Mouse (Mus musculus) brain, adult 10 weeks (tissue): Measurements from ENCODE around the gene Celf1. TPM values are rescaled to one million over a fixed set of nuclear protein-coding genes. Genes with fewer than 3 reads are reported as not detected.

Experiments used
- polyA plus RNA-seq: library from polyadenylated mRNA; stranded (reverse); fragments of 350-450 nt; fragmentation: Illumina TruSeq; extraction: RNeasy Lipid Tissue Mini Kit (QIAGEN cat#74804); gene quantifications from one replicate; pipeline ENCODE4 v1.2.3, GENCODE M21; 2015; ENCODE audit warnings: low read depth, low replicate concordance

The Celf1 gene
- polyA plus RNA-seq: 74.4 TPM

GRCm38 (mm10) chr2:90940233-90941229, at the start of gene Celf1:
Celf1 (plus strand) TSS chr2:90940382.

GRCm38 (mm10) chr2:90904076-90904855, 35.9 kb upstream of the Celf1 start, which contains the start of the genes Kbtbd4 and Ndufs3:
Kbtbd4 (plus strand) TSS chr2:90904740.
Ndufs3 (minus strand) TSS chr2:90904827.

GRCm38 (mm10) chr2:91035385-91035784, 95.2 kb downstream of the Celf1 start, which contains the start of gene Rapsn:
Rapsn (plus strand) TSS chr2:91035620.

GRCm38 (mm10) chr2:91053934-91054382, 113.8 kb downstream of the Celf1 start, which contains the start of gene Psmc3:
Psmc3 (plus strand) TSS chr2:91054009.

Other genes starting within 250 kb of the Celf1 start
- gene Fnbp4, start 195.0 kb upstream of the Celf1 start, polyA plus RNA-seq: 41.2 TPM
- 1.5 TPM for gene Agbl2, start 157.7 kb upstream of the Celf1 start, polyA plus RNA-seq
- 167 TPM for gene Mtch2, start 93.2 kb upstream of the Celf1 start, polyA plus RNA-seq
- 109 TPM for gene C1qtnf4, start 54.5 kb upstream of the Celf1 start, polyA plus RNA-seq
- gene Kbtbd4, start 35.6 kb upstream of the Celf1 start, polyA plus RNA-seq: 34.2 TPM
- 281 TPM for gene Ndufs3, start 35.6 kb upstream of the Celf1 start, polyA plus RNA-seq
- 0.55 TPM for gene Rapsn, start 95.2 kb downstream of the Celf1 start, polyA plus RNA-seq
- 244 TPM for gene Psmc3, start 113.6 kb downstream of the Celf1 start, polyA plus RNA-seq
- 28.8 TPM for gene Slc39a13, start 130.0 kb downstream of the Celf1 start, polyA plus RNA-seq
- 3.6 TPM for gene Spi1, start 142.0 kb downstream of the Celf1 start, polyA plus RNA-seq
- gene Mybpc3, start 177.8 kb downstream of the Celf1 start, polyA plus RNA-seq: 0.30 TPM
- 106 TPM for gene Madd, start 243.5 kb downstream of the Celf1 start, polyA plus RNA-seq